Mouse (Mus musculus) c-Kit-positive CD71-positive TER-119-negative erythroid progenitor cells, embryonic 14.5 days (primary cell): ENCODE measurements around the gene Gnaq.
"Not testable (repeated sequence)": the region's sequence is repeated elsewhere in the genome, so short reads cannot be mapped to it uniquely, and the experiment has no call there.

Source experiments
- DNase-seq: peaks from one replicate; pipeline ENCODE4 v3.0.0-alpha.2; 2013; ENCODE audit warnings: low read depth

Gnaq gene

GRCm38 (mm10) chr19:16260435-16260832, 127.8 kb downstream of the Gnaq start:
- DNase-seq, result peak; percentile 39

- DNase-seq, result no peak
Observed at GRCm38 (mm10) chr19:16260973-16261372, 128.3 kb downstream of the Gnaq start.

- no peak for DNase-seq
Observed at GRCm38 (mm10) chr19:16261631-16262030, 129.0 kb downstream of the Gnaq start.

- no peak for DNase-seq
Observed at GRCm38 (mm10) chr19:16262340-16262739, 129.7 kb downstream of the Gnaq start.

GRCm38 (mm10) chr19:16267362-16267761, 134.7 kb downstream of the Gnaq start:
- not testable (repeated sequence) for DNase-seq

GRCm38 (mm10) chr19:16270236-16270635, 137.6 kb downstream of the Gnaq start:
- no peak for DNase-seq

GRCm38 (mm10) chr19:16271002-16271401, 138.4 kb downstream of the Gnaq start:
- no peak for DNase-seq

- DNase-seq, result no peak
Observed at GRCm38 (mm10) chr19:16273021-16273420, 140.4 kb downstream of the Gnaq start.

GRCm38 (mm10) chr19:16280231-16280630, 147.6 kb downstream of the Gnaq start:
- no peak for DNase-seq

- no peak for DNase-seq
Observed at GRCm38 (mm10) chr19:16285051-16286028, 152.7 kb downstream of the Gnaq start.

GRCm38 (mm10) chr19:16286451-16287175, 154.0 kb downstream of the Gnaq start:
- DNase-seq, result peak; percentile 28

GRCm38 (mm10) chr19:16287307-16287706, 154.7 kb downstream of the Gnaq start:
- DNase-seq, result no peak

GRCm38 (mm10) chr19:16287971-16288370, 155.3 kb downstream of the Gnaq start:
- no peak for DNase-seq

- peak; percentile 32 for DNase-seq
Observed at GRCm38 (mm10) chr19:16291088-16291487, 158.5 kb downstream of the Gnaq start.

- no peak for DNase-seq
Observed at GRCm38 (mm10) chr19:16292056-16292608, 159.5 kb downstream of the Gnaq start.

GRCm38 (mm10) chr19:16292978-16293377, 160.3 kb downstream of the Gnaq start:
- no peak for DNase-seq

GRCm38 (mm10) chr19:16300413-16300812, 167.8 kb downstream of the Gnaq start:
- no peak for DNase-seq

- no peak for DNase-seq
Observed at GRCm38 (mm10) chr19:16301336-16301735, 168.7 kb downstream of the Gnaq start.

GRCm38 (mm10) chr19:16309031-16309430, 176.4 kb downstream of the Gnaq start:
- DNase-seq, result no peak

- no peak for DNase-seq
Observed at GRCm38 (mm10) chr19:16314295-16314821, 181.7 kb downstream of the Gnaq start.

GRCm38 (mm10) chr19:16315525-16315924, 182.9 kb downstream of the Gnaq start:
- no peak for DNase-seq

- DNase-seq, result no peak
Observed at GRCm38 (mm10) chr19:16318128-16318811, 185.6 kb downstream of the Gnaq start.
